Comparison of ENCODE assay signal across 17 mouse cellular contexts in the genomic region with DNA sequence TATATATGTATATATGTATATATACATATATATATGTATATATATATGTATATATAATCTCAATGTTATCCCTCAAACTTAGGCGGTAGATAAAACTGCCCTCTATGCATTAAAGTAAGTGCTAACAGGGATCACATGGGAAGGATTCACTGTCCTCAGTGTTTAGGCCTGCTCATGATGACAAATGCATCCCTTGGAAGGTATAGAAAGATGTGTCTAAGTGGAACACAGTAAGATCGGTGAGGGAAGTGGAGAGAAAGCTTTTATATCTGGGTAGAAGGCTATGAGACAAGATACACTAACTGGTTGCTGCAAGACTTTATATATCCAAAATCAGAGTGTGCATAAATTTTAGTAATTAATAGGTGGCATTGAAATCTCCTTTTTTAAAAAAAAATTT.
A peak's percentile ranks its signal among the peaks of the same experiment; 100 is the strongest.
DNase-seq lines count a peak whose midpoint lies in the region; ATAC-seq and TF ChIP-seq lines count a peak whose summit lies in the region.
"Had no signal": no experiment of that assay in that cellular context is flagged by ENCODE, and none has a peak within 500 bp of the region (broad histone marks: within the 10 kb centered on the region; RNA-seq: fewer than 3 reads in every experiment).

No protein-coding gene starts in this region.

- H3K9ac ChIP-seq in hindbrain, embryonic 11.5 days (ENCODE audit: low read depth, low read length): no peak overlapping the region
- no peak overlapping the region for H3K9ac ChIP-seq in hindbrain, postnatal 0 days (replicated peaks; ENCODE audit: low read length)
- no peak overlapping the region for H3K9ac ChIP-seq in midbrain, embryonic 14.5 days (replicated peaks; ENCODE audit: low read length)
- H3K9ac ChIP-seq in midbrain, embryonic 16.5 days (ENCODE audit: low read depth, low read length): no peak overlapping the region
- H3K9ac ChIP-seq in hindbrain, embryonic 13.5 days: no peak overlapping the region
- H3K9ac ChIP-seq: heart, embryonic 13.5 days had no signal

- DNase-seq in hindbrain, embryonic 11.5 days (ENCODE audit: low spot score): peak; percentile 10
- DNase-seq in hindbrain, postnatal 0 days (ENCODE audit: low spot score): no peak
- DNase-seq in midbrain, embryonic 14.5 days: no peak
- peak; percentile 32 for DNase-seq in MN1 (ENCODE audit: low spot score)
- DNase-seq in adrenal gland, postnatal 10 days: no peak
- DNase-seq: adrenal gland, adult 2 months; adrenal gland, postnatal 36 days; cerebellum, adult 2 months; cerebellum, postnatal 10 days; gastrocnemius, postnatal 36 days; heart, adult 11 months; heart, postnatal 36 days had no signal

- no peak for TF ChIP-seq CTCF in hindbrain, postnatal 0 days (IDR thresholded peaks at IDR 0.05; ENCODE audit: low read depth)

- H3K27ac ChIP-seq in hindbrain, embryonic 11.5 days (ENCODE audit: low read depth, low read length): peak overlapping the region; percentile 14; the same call in 1 of the 2 replicates
- no peak overlapping the region for H3K27ac ChIP-seq in hindbrain, postnatal 0 days
- H3K27ac ChIP-seq in midbrain, embryonic 14.5 days (replicated peaks; ENCODE audit: low read depth, low read length): 0 out of 2 replicates have a peak overlapping the region, but pooled peaks have one; percentile 37
- H3K27ac ChIP-seq in midbrain, embryonic 16.5 days (ENCODE audit: low read length): no peak overlapping the region
- 0 out of 2 replicates have a peak overlapping the region, but pooled peaks have one; percentile 48 for H3K27ac ChIP-seq in hindbrain, embryonic 13.5 days
- H3K27ac ChIP-seq: embryonic facial prominence, embryonic 10.5 days; heart, embryonic 13.5 days had no signal

- H3K4me1 ChIP-seq in hindbrain, embryonic 11.5 days (replicated peaks; ENCODE audit: control insufficient read depth, insufficient read depth, low read length): no peaks in the 10 kb centered on the region
- 0 out of 2 replicates have a peak, but pooled peaks cover 4% of the 10 kb centered on the region for H3K4me1 ChIP-seq in hindbrain, postnatal 0 days (ENCODE audit: insufficient read depth, low read length)
- peaks cover 18% of the 10 kb centered on the region; the same call in 1 of the 2 replicates for H3K4me1 ChIP-seq in midbrain, embryonic 14.5 days (ENCODE audit: control insufficient read depth, insufficient read depth, low read length)
- H3K4me1 ChIP-seq in midbrain, embryonic 16.5 days (ENCODE audit: control insufficient read depth, insufficient read depth, low read length): no peaks in the 10 kb centered on the region
- peaks cover 19% of the 10 kb centered on the region for H3K4me1 ChIP-seq in hindbrain, embryonic 13.5 days (replicated peaks)
- H3K4me1 ChIP-seq: embryonic facial prominence, embryonic 10.5 days; heart, embryonic 13.5 days had no signal

- H3K4me3 ChIP-seq in hindbrain, embryonic 11.5 days (ENCODE audit: low read depth, low read length): no peak overlapping the region
- H3K4me3 ChIP-seq in hindbrain, postnatal 0 days (ENCODE audit: low read length): no peak overlapping the region
- H3K4me3 ChIP-seq in midbrain, embryonic 14.5 days (replicated peaks; ENCODE audit: low read depth, low read length): no peak overlapping the region
- H3K4me3 ChIP-seq in midbrain, embryonic 16.5 days (ENCODE audit: low read depth, low read length): no peak overlapping the region
- no peak overlapping the region for H3K4me3 ChIP-seq in hindbrain, embryonic 13.5 days
- H3K4me3 ChIP-seq: embryonic facial prominence, embryonic 10.5 days; heart, embryonic 13.5 days had no signal

- WGBS in hindbrain, embryonic 11.5 days: 78% methylated on average over 2 of the region's 2 CpGs
- WGBS in hindbrain, postnatal 0 days: 66% methylated on average over 2 of the region's 2 CpGs
- WGBS in midbrain, embryonic 14.5 days: 53% methylated on average over 2 of the region's 2 CpGs
- 57% methylated on average over 2 of the region's 2 CpGs for WGBS in midbrain, embryonic 16.5 days
- 48% methylated on average over 2 of the region's 2 CpGs for WGBS in hindbrain, embryonic 13.5 days

- H3K27me3 ChIP-seq in hindbrain, embryonic 11.5 days (ENCODE audit: control insufficient read depth, insufficient read depth, low read length): no peaks in the 10 kb centered on the region
- no peaks in the 10 kb centered on the region for H3K27me3 ChIP-seq in hindbrain, postnatal 0 days (ENCODE audit: insufficient read depth, low read length)
- no peaks in the 10 kb centered on the region for H3K27me3 ChIP-seq in midbrain, embryonic 14.5 days (ENCODE audit: control insufficient read depth, insufficient read depth, low read length)
- no peaks in the 10 kb centered on the region for H3K27me3 ChIP-seq in midbrain, embryonic 16.5 days (ENCODE audit: control insufficient read depth, insufficient read depth, low read depth, low read length)
- H3K27me3 ChIP-seq in hindbrain, embryonic 13.5 days: no peaks in the 10 kb centered on the region
- H3K27me3 ChIP-seq: CH12.LX; heart, embryonic 13.5 days had no signal

- H3K36me3 ChIP-seq in hindbrain, embryonic 11.5 days (ENCODE audit: control insufficient read depth, insufficient read depth, low read length): no peaks in the 10 kb centered on the region
- H3K36me3 ChIP-seq in hindbrain, postnatal 0 days (ENCODE audit: insufficient read depth, low read length): no peaks in the 10 kb centered on the region
- no peaks in the 10 kb centered on the region for H3K36me3 ChIP-seq in midbrain, embryonic 14.5 days (ENCODE audit: control insufficient read depth, insufficient read depth, low read length)
- no peaks in the 10 kb centered on the region for H3K36me3 ChIP-seq in midbrain, embryonic 16.5 days (ENCODE audit: control insufficient read depth, insufficient read depth, low read length)
- H3K36me3 ChIP-seq in hindbrain, embryonic 13.5 days: no peaks in the 10 kb centered on the region
- H3K36me3 ChIP-seq: embryonic facial prominence, embryonic 10.5 days; heart, embryonic 13.5 days had no signal

- no peaks in the 10 kb centered on the region for H3K9me3 ChIP-seq in hindbrain, embryonic 11.5 days (ENCODE audit: control insufficient read depth, low read length)
- no peaks in the 10 kb centered on the region for H3K9me3 ChIP-seq in hindbrain, postnatal 0 days (ENCODE audit: low read length)
- H3K9me3 ChIP-seq in midbrain, embryonic 14.5 days (ENCODE audit: control insufficient read depth, low read length): no peaks in the 10 kb centered on the region
- H3K9me3 ChIP-seq in midbrain, embryonic 16.5 days (replicated peaks; ENCODE audit: control insufficient read depth, low read length, poor library complexity, severe bottlenecking): no peaks in the 10 kb centered on the region
- no peaks in the 10 kb centered on the region for H3K9me3 ChIP-seq in hindbrain, embryonic 13.5 days
- H3K9me3 ChIP-seq: embryonic facial prominence, embryonic 10.5 days; heart, embryonic 13.5 days had no signal

- no peak overlapping the region for H3K4me2 ChIP-seq in hindbrain, embryonic 11.5 days (replicated peaks; ENCODE audit: low read depth, low read length)
- no peak overlapping the region for H3K4me2 ChIP-seq in hindbrain, postnatal 0 days (ENCODE audit: low read depth, low read length)
- H3K4me2 ChIP-seq in midbrain, embryonic 14.5 days (ENCODE audit: low read length): no peak overlapping the region
- H3K4me2 ChIP-seq in midbrain, embryonic 16.5 days (ENCODE audit: low read length): no peak overlapping the region
- no peak overlapping the region for H3K4me2 ChIP-seq in hindbrain, embryonic 13.5 days
- H3K4me2 ChIP-seq: heart, embryonic 13.5 days had no signal

- peak; percentile 37; the same call in 1 of the 2 replicates for ATAC-seq in hindbrain, embryonic 11.5 days (ENCODE audit: low FRiP score)
- no peak for ATAC-seq in hindbrain, postnatal 0 days
- no peak for ATAC-seq in midbrain, embryonic 14.5 days (ENCODE audit: low FRiP score, low TSS enrichment)
- no peak; the same call in 1 of the 2 replicates for ATAC-seq in midbrain, embryonic 16.5 days
- ATAC-seq in hindbrain, embryonic 13.5 days (ENCODE audit: low FRiP score): no peak

Comparison
In these comparisons a context has a peak if more than half of its experiments do, and no peak if none do; other contexts are left out.
1. DNase-seq: peak in hindbrain, embryonic 11.5 days (single experiment) and MN1 (single experiment); none in hindbrain, postnatal 0 days (single experiment), midbrain, embryonic 14.5 days (single experiment) and adrenal gland, postnatal 10 days (single experiment).
2. H3K27ac ChIP-seq: peak in hindbrain, embryonic 11.5 days (single experiment), midbrain, embryonic 14.5 days (single experiment) and hindbrain, embryonic 13.5 days (single experiment); none in hindbrain, postnatal 0 days (single experiment) and midbrain, embryonic 16.5 days (single experiment).